Mouse (Mus musculus) hindbrain, embryonic 16.5 days (tissue): ENCODE results near the gene Rif1. TPM values are rescaled to one million over a fixed set of nuclear protein-coding genes. Genes with fewer than 3 reads are reported as not detected.

ENCODE experiments used
- ATAC-seq: fragments of 200-750 bp; cut with Nextera tagmentation; 2 replicates; pipeline ENCODE4 v1.8.0; 2017; ENCODE audit warnings: moderate TSS enrichment, moderate library complexity
- H3K27ac ChIP-seq: fragments of 300-500 bp; sonication (generic); 2 replicates; pipeline ENCODE4 v1.5.1; 2014; ENCODE audit warnings: low read depth, mild to moderate bottlenecking, control low read depth, low read length, moderate library complexity
- H3K27me3 ChIP-seq: fragments of 300-500 bp; sonication (generic); replicated peaks from 2 replicates; pipeline ENCODE4 v1.6.1; 2014; ENCODE audit warnings: low read length; ENCODE audit not compliant: control insufficient read depth, insufficient read depth
- H3K36me3 ChIP-seq: fragments of 300-500 bp; sonication (generic); 2 replicates; pipeline ENCODE4 v1.6.1; 2014; ENCODE audit warnings: mild to moderate bottlenecking, low read length, moderate library complexity, mixed read lengths; ENCODE audit not compliant: control insufficient read depth, insufficient read depth
- H3K4me1 ChIP-seq: fragments of 300-500 bp; sonication (generic); 2 replicates; pipeline ENCODE4 v1.6.1; 2014; ENCODE audit warnings: low read depth, low read length; ENCODE audit not compliant: control insufficient read depth, insufficient read depth
- H3K4me2 ChIP-seq: fragments of 300-500 bp; sonication (generic); 2 replicates; pipeline ENCODE4 v1.6.1; 2014; ENCODE audit warnings: mild to moderate bottlenecking, low read length, control low read depth, moderate library complexity
- H3K4me3 ChIP-seq: fragments of 300-500 bp; sonication (generic); 2 replicates; pipeline ENCODE4 v1.5.1; 2014; ENCODE audit warnings: mild to moderate bottlenecking, low read length, control low read depth, moderate library complexity
- H3K9ac ChIP-seq: fragments of 300-500 bp; sonication (generic); 2 replicates; pipeline ENCODE4 v1.6.1; 2014; ENCODE audit warnings: low read depth, mild to moderate bottlenecking, control low read depth, low read length, moderate library complexity
- H3K9me3 ChIP-seq: fragments of 300-500 bp; sonication (generic); 2 replicates; pipeline ENCODE4 v1.6.1; 2014; ENCODE audit warnings: mild to moderate bottlenecking, low read length, moderate library complexity; ENCODE audit not compliant: control insufficient read depth
- whole genome bisulfite sequencing: fragments of 180-500 bp; shearing (Covaris S2); extraction: QIAGEN DNeasy Blood & Tissue Kit; methylation state at CpG from one replicate; pipeline ENCODE4 v1.1.7; 2014; 5-methylcytosine and 5-hydroxymethylcytosine counted together
- polyA plus RNA-seq: library from polyadenylated mRNA; unstranded; fragments of >200 nt; fragmentation: Nextera tagmentation; extraction: Ambion mirVana; gene quantifications from 2 replicates; pipeline ENCODE4 v1.2.1, GENCODE M21; 2015

Rif1 gene
- polyA plus RNA-seq, 1 experiment from 2014 or later: 10.2 TPM

DNA sequence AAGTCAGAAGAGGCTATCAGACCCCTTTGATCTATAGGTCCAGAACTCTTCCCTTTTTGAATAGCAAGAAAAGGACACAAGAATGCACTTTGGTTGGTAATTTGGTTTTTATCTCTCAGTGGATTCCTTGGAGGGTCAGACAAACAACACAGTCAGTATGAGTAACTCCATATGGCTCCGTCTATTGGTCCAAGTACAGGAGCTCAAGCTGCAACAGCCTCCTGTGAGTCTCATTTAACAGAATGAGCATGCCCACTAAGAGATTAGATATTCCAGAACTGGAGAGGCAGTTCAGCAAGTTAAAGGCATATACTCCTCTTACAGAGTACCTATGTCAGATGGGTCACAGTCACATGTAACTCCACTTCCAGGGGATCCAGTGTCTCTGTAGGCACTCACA is 15.5 kb upstream of the Rif1 start:
- 82% methylated on average over 1 of the region's 1 CpGs for WGBS

DNA sequence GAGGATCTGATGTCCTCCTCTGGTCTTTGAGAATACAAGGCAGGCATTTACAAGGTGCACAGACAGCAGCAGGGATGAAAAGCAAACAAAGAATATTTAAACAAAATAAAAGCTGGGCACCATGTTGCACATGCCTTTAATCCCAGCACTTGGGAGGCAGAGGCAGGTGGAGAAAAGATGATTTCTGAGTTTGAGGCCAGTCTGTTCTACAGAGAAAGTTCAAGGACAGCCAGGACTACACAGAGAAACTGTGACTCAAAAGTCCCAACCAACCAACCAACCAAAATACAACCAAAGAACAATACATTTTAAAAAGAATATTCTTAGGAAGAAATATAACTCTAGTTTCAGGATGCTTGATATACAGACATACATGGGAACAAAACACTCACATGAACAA is 15.0 kb upstream of the Rif1 start:
- ATAC-seq: no peak
- no peaks in the 10 kb centered on the region for H3K4me1 ChIP-seq
- no peak overlapping the region for H3K9ac ChIP-seq
- no peaks in the 10 kb centered on the region for H3K36me3 ChIP-seq
- no peak overlapping the region for H3K27ac ChIP-seq
- H3K4me3 ChIP-seq: no peak overlapping the region
- H3K4me2 ChIP-seq: no peak overlapping the region
- H3K9me3 ChIP-seq: no peaks in the 10 kb centered on the region
- no peaks in the 10 kb centered on the region for H3K27me3 ChIP-seq

More for the DNA sequence above, 15.5 kb upstream of the Rif1 start:
- Histone ChIP-seq H3K4me2 (no peak overlapping the region), H3K4me1 (no peaks in the 10 kb centered on the region), H3K9ac (no peak overlapping the region), H3K9me3 (no peaks in the 10 kb centered on the region), H3K4me3 (no peak overlapping the region), H3K27ac (no peak overlapping the region), H3K36me3 (no peaks in the 10 kb centered on the region), H3K27me3 (no peaks in the 10 kb centered on the region)
- no peak for ATAC-seq

DNA sequence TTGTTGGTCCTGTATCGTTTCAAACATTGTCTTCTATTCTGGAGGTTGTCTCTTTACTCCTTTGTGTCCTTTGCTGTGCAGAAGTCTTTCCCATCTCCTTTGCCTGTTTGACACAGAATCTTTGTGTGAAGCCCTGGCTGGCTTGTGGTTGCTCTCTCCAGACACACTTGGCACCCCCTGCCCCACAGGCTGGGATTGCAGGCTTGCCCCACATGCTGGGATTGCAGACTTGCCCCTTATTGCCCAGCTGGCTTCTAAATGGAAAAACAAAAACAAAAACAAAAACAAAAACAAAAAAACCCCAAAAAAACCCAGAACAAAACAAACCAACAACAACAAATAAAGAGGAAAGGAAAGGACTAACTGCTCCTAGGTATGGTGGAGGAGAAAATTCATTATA is 4.0 kb upstream of the Rif1 start:
- no peak for ATAC-seq
- H3K4me3 ChIP-seq: no peak overlapping the region

DNA sequence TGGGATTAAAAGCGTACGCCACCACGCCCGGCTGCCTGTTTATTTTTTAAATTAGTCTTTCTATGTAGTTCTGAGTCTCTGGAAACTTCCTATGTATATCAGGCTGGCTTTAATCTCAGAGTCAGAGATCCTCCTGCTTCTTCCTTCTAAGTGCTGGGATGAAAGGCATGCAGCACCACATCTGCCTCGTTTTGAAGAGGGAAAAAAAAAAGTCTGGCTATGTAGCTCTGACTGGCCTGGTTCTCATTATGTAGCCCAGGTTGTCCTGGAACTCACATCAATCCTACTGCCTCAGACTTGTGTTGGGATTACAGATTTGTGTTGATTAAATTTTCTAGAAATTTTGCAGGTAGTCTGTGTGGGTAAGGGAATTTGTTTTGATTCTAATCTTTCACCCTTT is 1.8 kb upstream of the Rif1 start:
- 87% methylated on average over 5 of the region's 5 CpGs for WGBS
- Histone ChIP-seq H3K4me3 (no peak overlapping the region), H3K4me1 (peaks cover 10% of the 10 kb centered on the region), H3K27me3 (no peaks in the 10 kb centered on the region), H3K27ac (no peak overlapping the region), H3K9ac (no peak overlapping the region), H3K36me3 (0 out of 2 replicates have a peak, but pooled peaks cover 4% of the 10 kb centered on the region), H3K9me3 (no peaks in the 10 kb centered on the region), H3K4me2 (no peak overlapping the region)
- ATAC-seq: no peak

More for the DNA sequence above, 4.0 kb upstream of the Rif1 start:
- Histone ChIP-seq H3K4me1 (peaks cover 5% of the 10 kb centered on the region), H3K27me3 (no peaks in the 10 kb centered on the region), H3K9me3 (no peaks in the 10 kb centered on the region), H3K36me3 (no peaks in the 10 kb centered on the region), H3K4me2 (no peak overlapping the region), H3K9ac (no peak overlapping the region), H3K27ac (no peak overlapping the region)
- 62% methylated on average over 1 of the region's 1 CpGs for WGBS

DNA sequence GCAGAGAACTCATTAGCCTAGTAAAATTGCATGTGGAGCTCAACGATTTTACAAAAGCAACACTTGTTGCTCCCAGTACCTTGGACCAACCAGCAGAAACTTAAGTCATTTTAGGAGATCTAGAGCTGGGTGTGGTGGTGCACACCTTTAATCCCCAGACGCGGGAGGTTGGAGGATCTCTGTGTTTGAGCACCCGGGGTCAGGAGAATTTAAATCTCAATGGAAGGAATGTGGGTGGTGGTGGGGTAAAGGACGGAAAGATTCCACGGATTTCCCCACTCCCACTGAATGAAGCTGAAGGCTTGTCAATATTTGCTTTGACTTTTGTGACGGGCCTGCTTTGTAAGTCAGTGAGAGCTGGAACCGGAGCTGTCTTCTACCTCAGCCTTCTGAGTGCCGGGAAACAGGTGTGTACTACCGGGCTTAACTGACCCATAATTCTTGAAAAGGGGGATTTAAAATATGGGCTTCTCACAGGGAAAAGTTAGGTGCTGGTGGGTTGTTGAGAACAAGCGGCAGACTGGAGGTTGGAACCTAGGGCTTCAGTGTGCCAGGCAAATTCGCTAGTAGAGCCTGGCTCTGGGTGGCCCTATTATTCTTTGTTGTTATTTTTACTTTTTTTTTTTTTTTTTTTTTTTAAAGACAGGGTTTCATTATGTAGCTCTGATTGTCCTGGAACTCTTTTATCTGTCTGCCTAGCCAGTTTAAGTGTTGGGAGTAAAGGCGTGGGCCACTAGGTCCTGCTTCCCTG is 1.2 kb upstream of the Rif1 start:
- H3K27ac ChIP-seq: no peak overlapping the region
- no peaks in the 10 kb centered on the region for H3K9me3 ChIP-seq
- peak overlapping the region; percentile 84 for H3K4me2 ChIP-seq
- peaks cover 10% of the 10 kb centered on the region for H3K4me1 ChIP-seq
- 0 out of 2 replicates have a peak, but pooled peaks cover 5% of the 10 kb centered on the region for H3K36me3 ChIP-seq
- no peak for ATAC-seq
- peak overlapping the region; percentile 98; the same call in 1 of the 2 replicates for H3K4me3 ChIP-seq
- no peak overlapping the region for H3K9ac ChIP-seq
- H3K27me3 ChIP-seq: no peaks in the 10 kb centered on the region
- 26% methylated on average over 13 of the region's 13 CpGs for WGBS

DNA sequence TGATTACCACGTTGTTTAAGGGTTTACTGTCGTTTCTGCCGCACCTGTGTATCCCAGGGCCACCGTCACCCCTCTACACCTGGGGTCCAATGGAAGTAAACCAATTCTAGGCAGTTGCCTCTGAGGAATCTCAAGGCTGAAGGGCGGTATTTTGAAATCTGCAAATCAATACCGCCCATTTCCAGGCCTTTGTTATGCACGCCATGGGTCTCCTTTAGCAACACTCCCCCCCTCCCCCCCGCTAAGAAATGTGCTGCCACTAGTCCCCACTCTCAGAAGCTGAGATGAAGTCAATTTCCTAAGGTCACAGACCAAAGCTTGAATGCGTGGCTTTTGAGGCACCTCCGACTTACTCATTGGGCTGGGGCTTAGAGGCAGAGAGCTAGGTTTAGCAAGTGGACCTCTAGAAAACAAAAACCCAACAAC is 554 bp upstream of the Rif1 start:
- Histone ChIP-seq H3K4me3 (peak overlapping the region; percentile 98), H3K9ac (peak overlapping the region; percentile 86), H3K4me2 (peak overlapping the region; percentile 84), H3K36me3 (peaks cover 10% of the 10 kb centered on the region; the same call in 1 of the 2 replicates), H3K27ac (peak overlapping the region; percentile 0; the same call in 1 of the 2 replicates), H3K27me3 (no peaks in the 10 kb centered on the region), H3K4me1 (peaks cover 10% of the 10 kb centered on the region), H3K9me3 (no peaks in the 10 kb centered on the region)
- ATAC-seq: peak; percentile 34
- 1% methylated on average over 10 of the region's 10 CpGs for WGBS

DNA sequence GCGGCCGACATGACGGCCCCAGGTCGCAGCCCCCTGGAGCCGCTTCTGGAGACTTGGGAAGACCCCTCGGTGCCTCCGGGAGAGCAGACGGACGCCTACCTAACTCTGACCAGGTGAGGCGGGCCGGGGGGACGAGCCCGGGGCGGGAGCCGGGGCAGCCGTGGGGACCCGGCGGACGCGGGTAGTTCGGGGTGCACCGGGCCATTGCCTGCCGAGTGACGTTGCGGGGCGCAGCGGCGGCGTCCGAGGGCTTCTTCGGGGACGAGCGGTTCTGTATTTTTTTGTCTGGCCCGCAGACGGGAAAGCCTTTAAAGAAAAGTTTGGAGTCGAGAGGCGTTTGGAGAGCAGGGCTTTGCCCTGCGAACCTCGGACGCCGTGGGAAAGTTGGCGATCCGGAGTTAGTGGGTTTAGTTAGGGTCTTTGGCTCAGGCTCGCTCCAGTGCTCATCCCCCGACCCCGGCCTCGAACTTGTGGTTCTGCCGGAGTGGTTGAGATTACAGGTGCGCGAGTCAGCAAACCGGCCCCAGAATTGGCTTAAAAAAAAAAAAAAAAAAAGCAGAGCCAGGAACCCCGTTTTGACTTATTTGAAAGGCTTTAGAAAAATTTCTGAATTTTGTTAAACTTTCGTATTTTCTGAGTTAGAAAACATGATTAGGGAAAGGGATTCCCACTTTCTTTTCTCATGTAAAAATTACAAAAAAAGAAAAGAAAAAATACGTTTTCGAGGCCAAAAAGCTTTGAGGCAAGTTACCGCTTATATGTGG is 691 bp downstream of the Rif1 start:
- H3K36me3 ChIP-seq: peaks cover 13% of the 10 kb centered on the region; the same call in 1 of the 2 replicates
- peak overlapping the region; percentile 76 for H3K27ac ChIP-seq
- WGBS: 2% methylated on average over 56 of the region's 56 CpGs
- H3K9ac ChIP-seq: peak overlapping the region; percentile 86
- H3K4me3 ChIP-seq: peak overlapping the region; percentile 98
- H3K4me2 ChIP-seq: peak overlapping the region; percentile 84
- H3K27me3 ChIP-seq: no peaks in the 10 kb centered on the region
- peaks cover 10% of the 10 kb centered on the region for H3K4me1 ChIP-seq
- ATAC-seq: no peak; the same call in 1 of the 2 replicates
- H3K9me3 ChIP-seq: no peaks in the 10 kb centered on the region

DNA sequence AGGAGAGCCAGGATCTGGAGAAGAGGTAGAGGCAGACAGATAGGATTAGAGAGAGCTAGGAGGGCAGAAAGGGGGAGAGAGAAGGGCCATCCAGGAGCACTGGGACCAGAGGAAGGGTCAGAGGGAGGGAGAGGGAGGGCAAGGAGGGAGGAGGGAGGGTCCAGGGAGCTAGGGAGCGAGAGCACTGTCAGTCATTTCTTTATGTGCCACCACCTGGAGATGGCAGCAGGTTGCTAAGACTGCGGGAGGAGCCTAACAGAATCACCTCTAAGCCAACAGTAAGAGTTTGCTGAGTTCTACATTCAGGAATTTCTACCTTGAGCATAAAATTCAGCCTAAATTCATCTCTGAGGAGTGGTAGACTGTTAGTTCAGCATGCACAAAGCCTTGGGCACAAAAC is 6.0 kb downstream of the Rif1 start:
- peaks cover 25% of the 10 kb centered on the region for H3K36me3 ChIP-seq
- no peaks in the 10 kb centered on the region for H3K27me3 ChIP-seq
- H3K9ac ChIP-seq: no peak overlapping the region
- peaks cover 5% of the 10 kb centered on the region for H3K4me1 ChIP-seq
- no peak overlapping the region for H3K4me2 ChIP-seq
- no peaks in the 10 kb centered on the region for H3K9me3 ChIP-seq
- H3K4me3 ChIP-seq: no peak overlapping the region
- no peak for ATAC-seq
- WGBS: 97% methylated on average over 2 of the region's 2 CpGs
- H3K27ac ChIP-seq: no peak overlapping the region

DNA sequence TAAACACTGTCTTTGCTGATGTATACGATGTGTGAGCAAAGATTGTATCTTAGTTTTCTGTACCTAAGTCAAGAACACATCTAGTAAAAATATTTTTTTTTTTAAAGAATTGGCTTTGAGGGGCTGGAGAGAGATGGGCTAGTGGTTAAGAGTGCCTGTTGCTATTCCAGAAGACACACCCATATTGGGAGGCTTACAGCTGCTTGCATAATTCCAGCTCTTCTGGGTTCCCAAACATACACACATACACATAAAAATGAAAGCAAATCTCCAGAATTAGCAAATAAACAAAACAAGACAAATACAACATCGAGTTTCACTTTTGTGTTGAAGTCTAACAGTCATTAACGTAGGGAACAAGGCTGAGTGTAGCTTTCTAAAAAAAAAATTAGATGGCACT is 11.4 kb downstream of the Rif1 start:
- H3K27ac ChIP-seq: no peak overlapping the region
- no peak overlapping the region for H3K4me3 ChIP-seq
- H3K4me1 ChIP-seq: no peaks in the 10 kb centered on the region
- H3K9me3 ChIP-seq: no peaks in the 10 kb centered on the region
- H3K27me3 ChIP-seq: no peaks in the 10 kb centered on the region
- no peak for ATAC-seq
- 95% methylated on average over 3 of the region's 3 CpGs for WGBS
- no peak overlapping the region for H3K9ac ChIP-seq
- H3K4me2 ChIP-seq: no peak overlapping the region
- H3K36me3 ChIP-seq: peaks cover 30% of the 10 kb centered on the region
